Mouse (Mus musculus): ENCODE measurements around the gene Rsph14. TPM values are rescaled to one million over a fixed set of nuclear protein-coding genes. Genes with fewer than 3 reads are reported as not detected.

Gene Rsph14
- polyA plus RNA-seq, 1 experiment from 2014 or later = not detected

DNA sequence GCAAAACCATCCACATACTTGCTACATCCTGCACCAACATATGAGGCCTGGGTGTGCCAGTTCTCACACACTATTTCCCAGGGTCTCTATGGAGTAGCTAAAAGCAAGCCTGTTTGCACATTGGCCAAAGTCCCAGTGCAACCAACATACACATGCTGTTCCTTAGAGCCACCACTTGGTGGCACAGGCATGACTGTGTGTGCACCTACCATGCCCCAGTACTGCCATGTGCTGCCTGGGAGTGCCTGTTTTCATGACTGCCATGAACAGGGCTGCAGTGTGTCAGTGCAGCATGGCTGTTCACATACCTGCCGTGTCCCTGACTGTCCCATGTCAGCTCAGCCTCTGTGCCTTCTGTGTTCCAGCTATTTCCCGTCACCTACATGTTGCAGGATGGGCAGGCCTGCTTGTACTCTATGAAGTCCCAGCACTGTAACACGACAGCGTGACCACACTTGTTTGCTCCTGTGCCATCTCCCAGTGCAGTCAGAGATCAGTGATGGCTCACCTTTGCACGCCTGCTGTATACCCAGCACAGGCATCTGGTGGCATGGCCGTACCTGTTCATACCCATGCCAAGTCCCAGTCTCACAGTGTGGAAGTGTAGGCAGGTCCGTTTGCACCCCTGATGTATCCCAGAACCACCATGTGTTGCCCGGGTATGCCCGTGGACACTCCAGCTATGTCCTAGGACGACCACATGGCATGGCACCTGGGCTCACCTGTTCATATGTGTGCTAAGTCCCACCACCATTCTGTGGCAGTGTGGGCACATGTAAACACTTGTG lies 95.2 kb downstream of the Rsph14 start:
- Histone ChIP-seq H3K36me3 (no peaks in the 10 kb centered on the region), H3K27ac (replicated peaks) (no peak overlapping the region), H3K27me3 (ENCODE audit: low read depth, poor library complexity, severe bottlenecking) (no peaks in the 10 kb centered on the region), H3K4me3 (no peak overlapping the region), H3K4me1 (no peaks in the 10 kb centered on the region), H3K9me3 (replicated peaks) (no peaks in the 10 kb centered on the region)
- 81% methylated on average over 10 of the region's 10 CpGs for WGBS
- DNase-seq (ENCODE audit: low spot score) = peak; percentile 28

DNA sequence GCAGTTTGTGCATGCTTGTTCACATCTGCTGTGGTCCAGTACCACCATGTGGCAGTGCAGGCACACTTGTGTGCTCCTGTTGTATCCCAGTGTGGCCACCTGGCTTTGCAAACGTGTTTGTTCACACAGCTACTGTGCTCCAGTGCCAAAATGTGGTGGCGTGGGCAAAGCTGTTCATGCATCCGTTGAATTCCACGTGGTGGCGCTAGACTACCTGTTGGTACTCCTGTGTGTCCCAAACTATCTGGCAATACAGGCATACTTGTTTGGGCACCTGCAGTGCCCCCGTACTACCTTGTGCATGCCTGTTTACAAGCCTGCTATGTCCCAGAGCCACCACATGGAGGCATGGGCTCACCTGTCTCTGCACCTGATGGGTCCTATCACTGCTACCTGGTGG lies 97.4 kb downstream of the Rsph14 start:
- DNase-seq (ENCODE audit: low spot score) = no peak
- 27% methylated on average over 6 of the region's 6 CpGs for WGBS

DNA sequence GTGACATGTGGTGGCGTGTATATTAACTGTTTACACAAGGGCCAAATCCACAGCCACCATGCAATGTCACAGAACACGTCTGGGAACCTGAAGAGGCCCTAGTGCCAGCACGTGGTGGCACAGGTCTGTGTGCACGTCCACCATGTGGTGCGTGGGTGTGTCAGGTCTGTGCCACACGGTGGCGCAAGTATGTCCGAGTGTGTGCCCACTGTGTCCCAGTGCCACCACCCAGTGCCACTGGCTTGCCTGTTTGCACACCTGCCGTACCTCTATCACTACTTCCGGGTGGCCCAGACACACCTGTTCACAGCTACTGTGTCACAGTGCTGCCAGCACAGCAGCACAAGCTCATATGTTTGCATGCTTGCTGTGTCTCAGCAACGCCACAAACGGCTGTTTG lies 97.9 kb downstream of the Rsph14 start:
- Histone ChIP-seq H3K27me3 (ENCODE audit: low read depth, poor library complexity, severe bottlenecking) (no peaks in the 10 kb centered on the region), H3K36me3 (no peaks in the 10 kb centered on the region), H3K4me3 (no peak overlapping the region), H3K27ac (replicated peaks) (no peak overlapping the region), H3K9me3 (replicated peaks) (no peaks in the 10 kb centered on the region), H3K4me1 (no peaks in the 10 kb centered on the region)
- WGBS = 85% methylated on average over 12 of the region's 12 CpGs
- DNase-seq (ENCODE audit: low spot score) = no peak

More for the DNA sequence above, 97.4 kb downstream of the Rsph14 start:
- H3K4me1 ChIP-seq = no peaks in the 10 kb centered on the region
- H3K9me3 ChIP-seq (replicated peaks) = no peaks in the 10 kb centered on the region
- no peak overlapping the region for H3K4me3 ChIP-seq
- H3K27me3 ChIP-seq (ENCODE audit: low read depth, poor library complexity, severe bottlenecking) = no peaks in the 10 kb centered on the region
- no peaks in the 10 kb centered on the region for H3K36me3 ChIP-seq
- no peak overlapping the region for H3K27ac ChIP-seq (replicated peaks)

DNA sequence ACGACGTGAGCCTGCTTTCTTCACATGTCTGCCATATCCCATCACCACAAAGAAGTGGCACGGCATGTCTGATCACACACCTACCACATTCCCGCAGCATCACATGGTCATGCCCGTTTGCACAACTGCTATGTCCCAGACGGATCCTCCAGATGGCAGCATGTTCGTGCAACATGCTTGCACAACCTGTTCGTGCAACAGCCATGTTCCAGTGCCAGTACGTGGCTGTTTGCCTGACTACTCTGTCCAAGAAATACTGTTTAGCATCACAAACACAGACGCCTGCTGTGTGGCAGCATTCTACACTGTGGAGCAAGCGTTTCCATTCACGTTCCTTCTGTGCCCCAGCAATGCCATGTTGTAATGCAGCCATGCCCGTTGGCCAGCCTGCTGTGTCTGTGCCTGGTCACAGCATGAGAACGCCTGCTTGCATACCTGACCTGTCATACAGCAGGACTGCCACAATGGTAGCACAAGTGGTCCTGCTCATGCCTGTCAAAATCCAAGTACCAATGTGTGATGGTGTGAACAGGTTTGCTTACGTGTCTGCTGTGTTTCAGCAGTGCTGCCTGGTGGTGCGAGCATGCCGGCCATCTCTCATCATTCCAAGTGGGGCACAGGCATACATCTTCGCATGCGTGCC lies 98.7 kb downstream of the Rsph14 start:
- Histone ChIP-seq H3K27me3 (ENCODE audit: low read depth, poor library complexity, severe bottlenecking) (no peaks in the 10 kb centered on the region), H3K27ac (replicated peaks) (no peak overlapping the region), H3K4me1 (no peaks in the 10 kb centered on the region), H3K36me3 (no peaks in the 10 kb centered on the region), H3K4me3 (no peak overlapping the region), H3K9me3 (replicated peaks) (no peaks in the 10 kb centered on the region)
- WGBS = 89% methylated on average over 19 of the region's 19 CpGs
- DNase-seq (ENCODE audit: low spot score) = peak; percentile 10

DNA sequence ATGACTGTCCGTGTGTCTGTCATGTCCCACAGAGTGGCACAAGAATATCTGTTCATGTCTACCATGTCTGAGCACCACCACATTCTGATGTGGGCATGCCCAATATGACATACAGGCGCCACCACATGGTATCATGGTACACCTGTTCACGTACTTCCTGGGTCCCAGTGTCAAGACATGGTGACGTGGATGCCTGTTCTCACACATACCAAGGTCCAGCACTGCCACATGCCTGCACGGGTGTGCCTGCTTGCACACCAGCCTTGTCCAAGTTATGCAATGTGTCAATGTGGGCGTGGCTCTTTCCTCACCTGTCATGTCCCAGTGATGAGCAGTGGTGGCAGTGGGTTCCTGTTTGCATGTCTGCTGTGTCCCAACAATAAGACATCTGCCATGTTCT lies 99.9 kb downstream of the Rsph14 start:
- DNase-seq (ENCODE audit: low spot score) = no peak
- Histone ChIP-seq H3K27ac (replicated peaks) (no peak overlapping the region), H3K4me1 (no peaks in the 10 kb centered on the region), H3K4me3 (no peak overlapping the region), H3K9me3 (replicated peaks) (no peaks in the 10 kb centered on the region), H3K36me3 (no peaks in the 10 kb centered on the region), H3K27me3 (ENCODE audit: low read depth, poor library complexity, severe bottlenecking) (no peaks in the 10 kb centered on the region)
- 85% methylated on average over 6 of the region's 6 CpGs for WGBS

DNA sequence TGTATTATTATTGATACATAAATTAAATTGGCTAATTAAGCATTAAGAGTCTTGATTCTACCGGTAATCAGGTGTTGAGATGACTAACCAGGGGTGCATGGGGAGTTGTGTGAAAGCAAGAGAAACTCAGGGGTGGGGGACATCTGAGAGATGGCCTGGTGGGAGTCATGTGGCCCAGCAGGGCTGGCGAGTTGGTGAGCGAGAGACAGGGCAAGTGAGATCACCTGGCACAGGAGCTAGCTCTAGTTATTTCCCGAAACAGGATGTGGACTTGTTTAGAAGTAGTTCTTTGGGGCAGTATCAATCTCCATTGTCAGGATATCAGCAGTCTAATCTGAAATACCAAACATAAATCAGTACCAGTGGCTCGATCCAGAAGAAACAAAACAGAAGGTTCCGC lies 100.8 kb downstream of the Rsph14 start:
- WGBS = 83% methylated on average over 6 of the region's 6 CpGs
- Histone ChIP-seq H3K4me1 (no peaks in the 10 kb centered on the region), H3K27ac (replicated peaks) (no peak overlapping the region), H3K27me3 (ENCODE audit: low read depth, poor library complexity, severe bottlenecking) (no peaks in the 10 kb centered on the region), H3K9me3 (replicated peaks) (no peaks in the 10 kb centered on the region), H3K36me3 (no peaks in the 10 kb centered on the region), H3K4me3 (no peak overlapping the region)
- DNase-seq (ENCODE audit: low spot score) = no peak

DNA sequence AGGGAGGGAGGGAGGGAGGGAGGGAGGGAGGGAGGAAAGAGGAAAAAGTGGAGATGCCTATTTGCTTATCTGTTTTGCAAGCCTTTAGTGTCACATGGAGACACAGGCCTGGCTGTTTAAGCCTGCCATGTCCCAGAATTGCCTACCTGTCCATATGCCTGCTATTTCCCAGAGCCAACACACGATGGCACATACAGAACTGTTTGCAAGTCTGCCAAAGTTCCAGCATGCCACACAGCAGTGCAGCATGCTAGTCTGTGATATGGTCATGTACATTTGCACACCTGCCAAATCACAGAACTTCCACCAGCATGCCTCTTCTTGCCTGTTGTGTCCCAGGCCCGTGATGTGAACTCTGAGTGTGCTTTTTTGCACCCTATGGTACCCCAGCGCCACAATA lies 101.8 kb downstream of the Rsph14 start:
- Histone ChIP-seq H3K4me3 (no peak overlapping the region), H3K4me1 (peaks cover under 1% of the 10 kb centered on the region; the same call in 1 of the 2 replicates), H3K9me3 (replicated peaks) (no peaks in the 10 kb centered on the region), H3K27me3 (ENCODE audit: low read depth, poor library complexity, severe bottlenecking) (no peaks in the 10 kb centered on the region), H3K27ac (replicated peaks) (no peak overlapping the region), H3K36me3 (no peaks in the 10 kb centered on the region)
- no peak for DNase-seq (ENCODE audit: low spot score)
- WGBS = 85% methylated on average over 3 of the region's 3 CpGs

DNA sequence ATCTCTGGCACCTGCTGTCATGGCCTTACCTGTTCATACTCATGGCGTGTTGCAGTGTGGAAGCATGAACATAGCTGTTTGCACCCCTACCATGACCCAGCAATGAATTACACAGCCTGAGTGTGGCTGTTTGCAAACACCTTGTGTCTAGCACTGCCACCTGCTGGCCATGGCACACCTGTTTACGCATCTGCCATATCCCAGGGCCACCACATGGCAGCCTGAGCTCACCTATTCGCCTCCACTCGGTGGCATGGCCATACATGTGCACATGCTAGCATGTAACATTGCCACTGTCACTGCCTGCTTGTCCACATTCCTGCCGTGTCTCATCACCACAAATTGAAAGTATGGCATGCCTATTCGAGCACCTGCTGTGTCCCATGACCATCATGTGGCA lies 102.8 kb downstream of the Rsph14 start:
- WGBS = 78% methylated on average over 6 of the region's 6 CpGs
- H3K36me3 ChIP-seq = no peaks in the 10 kb centered on the region
- DNase-seq (ENCODE audit: low spot score) = no peak
- H3K4me3 ChIP-seq = no peak overlapping the region
- H3K4me1 ChIP-seq = peaks cover 6% of the 10 kb centered on the region
- H3K9me3 ChIP-seq (replicated peaks) = no peaks in the 10 kb centered on the region
- H3K27ac ChIP-seq (replicated peaks) = no peak overlapping the region
- H3K27me3 ChIP-seq (ENCODE audit: low read depth, poor library complexity, severe bottlenecking) = no peaks in the 10 kb centered on the region

DNA sequence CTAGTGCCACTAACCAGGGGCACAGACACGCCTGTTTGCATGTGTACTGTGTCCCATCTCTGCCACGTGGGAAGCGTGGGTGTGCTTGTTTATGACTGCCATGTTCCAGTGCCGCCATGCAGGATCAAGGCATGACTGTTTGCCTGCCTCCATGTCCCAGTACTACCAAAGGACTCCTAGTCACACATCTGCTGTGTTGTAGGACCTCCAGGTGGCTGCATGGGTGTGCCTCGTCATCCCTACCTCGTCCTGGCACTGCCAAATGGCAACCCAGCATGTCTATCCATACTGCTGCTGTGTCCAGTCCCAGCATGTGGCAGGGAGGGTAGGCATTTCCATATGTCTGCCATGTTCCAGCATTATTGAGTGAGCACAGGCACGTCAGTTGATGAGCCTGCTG lies 104.1 kb downstream of the Rsph14 start:
- H3K4me3 ChIP-seq = no peak overlapping the region
- no peaks in the 10 kb centered on the region for H3K9me3 ChIP-seq (replicated peaks)
- H3K4me1 ChIP-seq = peaks cover 6% of the 10 kb centered on the region
- H3K36me3 ChIP-seq = no peaks in the 10 kb centered on the region
- H3K27me3 ChIP-seq (ENCODE audit: low read depth, poor library complexity, severe bottlenecking) = no peaks in the 10 kb centered on the region
- WGBS = 87% methylated on average over 7 of the region's 7 CpGs
- DNase-seq (ENCODE audit: low spot score) = no peak
- no peak overlapping the region for H3K27ac ChIP-seq (replicated peaks)

DNA sequence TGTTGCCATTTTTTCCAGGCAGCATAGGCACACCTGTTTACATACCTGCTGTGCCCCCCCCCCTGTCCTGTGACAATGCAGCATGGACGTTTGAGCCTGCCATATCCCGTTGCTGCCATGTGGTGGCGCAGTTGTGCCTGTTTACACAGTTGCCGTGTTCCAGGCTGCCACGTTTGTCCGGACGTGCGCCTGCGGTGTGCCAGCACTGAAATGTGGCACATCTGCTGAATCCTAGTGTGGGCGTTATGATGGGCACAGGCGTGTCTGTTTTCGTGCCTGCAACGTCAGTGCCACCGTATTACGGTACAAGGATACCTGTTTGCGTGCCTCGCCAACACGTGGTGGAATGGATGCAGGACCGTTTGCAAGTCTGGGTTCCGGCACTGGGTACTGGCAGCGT lies 107.1 kb downstream of the Rsph14 start:
- no peaks in the 10 kb centered on the region for H3K27me3 ChIP-seq (ENCODE audit: low read depth, poor library complexity, severe bottlenecking)
- peaks cover 6% of the 10 kb centered on the region for H3K4me1 ChIP-seq
- H3K4me3 ChIP-seq = peak overlapping the region; percentile 34
- DNase-seq (ENCODE audit: low spot score) = peak; percentile 45
- no peaks in the 10 kb centered on the region for H3K9me3 ChIP-seq (replicated peaks)
- 18% methylated on average over 21 of the region's 21 CpGs for WGBS
- no peaks in the 10 kb centered on the region for H3K36me3 ChIP-seq
- no peak overlapping the region for H3K27ac ChIP-seq (replicated peaks)

DNA sequence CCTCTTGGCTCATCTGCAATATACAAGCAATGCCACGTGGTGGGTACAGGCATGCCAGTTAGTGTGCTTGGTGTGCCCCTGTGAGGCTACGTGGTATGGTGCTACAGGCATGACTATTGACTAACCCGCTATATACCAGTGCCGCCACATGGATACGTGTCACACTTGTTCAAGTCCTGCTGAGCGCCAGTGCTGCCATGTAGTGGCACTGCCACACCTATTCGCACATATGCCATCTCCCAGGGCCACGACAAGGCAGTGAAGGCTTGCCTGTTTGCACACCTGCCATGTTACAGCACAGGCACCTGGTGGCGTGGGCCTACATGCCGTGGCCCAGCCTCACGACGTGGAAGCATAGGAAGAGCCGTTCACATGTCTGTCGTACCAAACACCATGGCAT lies 108.1 kb downstream of the Rsph14 start:
- DNase-seq (ENCODE audit: low spot score) = no peak
- Histone ChIP-seq H3K27me3 (ENCODE audit: low read depth, poor library complexity, severe bottlenecking) (no peaks in the 10 kb centered on the region), H3K36me3 (no peaks in the 10 kb centered on the region), H3K4me1 (peaks cover 6% of the 10 kb centered on the region), H3K27ac (replicated peaks) (no peak overlapping the region), H3K9me3 (replicated peaks) (no peaks in the 10 kb centered on the region), H3K4me3 (no peak overlapping the region)
- 92% methylated on average over 14 of the region's 14 CpGs for WGBS

DNA sequence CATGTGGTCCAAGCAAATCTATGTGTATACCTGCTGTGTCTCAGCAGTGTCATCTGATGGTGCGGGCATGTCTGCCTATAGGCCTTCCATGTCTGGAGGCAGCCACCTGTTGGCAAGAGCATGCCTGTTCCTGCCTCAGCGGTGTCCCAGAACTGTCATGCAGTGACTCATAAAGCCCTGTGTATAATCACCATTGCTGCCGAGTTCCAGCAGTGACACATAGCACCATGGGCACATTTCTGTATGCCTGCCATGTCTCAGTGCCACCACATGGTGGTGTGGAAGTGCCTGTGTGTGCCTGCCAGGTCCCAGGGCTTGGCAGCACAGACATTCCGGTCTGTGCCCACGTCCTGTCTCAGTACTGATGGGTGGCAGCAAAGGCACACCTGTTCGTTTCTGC lies 109.6 kb downstream of the Rsph14 start:
- 77% methylated on average over 6 of the region's 6 CpGs for WGBS
- H3K9me3 ChIP-seq (replicated peaks) = no peaks in the 10 kb centered on the region
- no peak overlapping the region for H3K4me3 ChIP-seq
- H3K4me1 ChIP-seq = peaks cover 6% of the 10 kb centered on the region
- H3K27ac ChIP-seq (replicated peaks) = no peak overlapping the region
- H3K27me3 ChIP-seq (ENCODE audit: low read depth, poor library complexity, severe bottlenecking) = no peaks in the 10 kb centered on the region
- H3K36me3 ChIP-seq = no peaks in the 10 kb centered on the region
- DNase-seq (ENCODE audit: low spot score) = no peak

DNA sequence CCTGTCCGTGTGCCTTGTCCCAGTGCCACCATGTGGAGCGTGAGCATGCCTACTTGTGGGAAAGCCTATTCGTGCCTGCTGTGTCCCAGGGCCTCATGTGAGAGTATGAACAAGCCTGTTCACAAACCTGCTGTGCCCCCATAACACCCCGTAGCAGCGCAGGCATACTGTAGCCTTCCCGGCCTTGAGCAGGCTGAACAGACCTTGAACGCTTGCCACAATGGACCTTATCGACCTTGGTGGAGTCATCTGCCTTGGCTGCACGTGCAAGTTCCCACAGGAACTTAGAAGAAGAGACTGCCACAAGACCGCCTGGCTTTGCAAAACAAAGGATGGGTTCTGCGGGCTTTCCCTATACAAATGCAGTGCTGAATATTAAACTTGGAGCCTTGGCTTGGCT lies 110.8 kb downstream of the Rsph14 start:
- Histone ChIP-seq H3K4me3 (no peak overlapping the region), H3K9me3 (replicated peaks) (no peaks in the 10 kb centered on the region), H3K27me3 (ENCODE audit: low read depth, poor library complexity, severe bottlenecking) (no peaks in the 10 kb centered on the region), H3K36me3 (no peaks in the 10 kb centered on the region), H3K4me1 (peaks cover 6% of the 10 kb centered on the region), H3K27ac (replicated peaks) (no peak overlapping the region)
- DNase-seq (ENCODE audit: low spot score) = no peak
- WGBS = 89% methylated on average over 11 of the region's 11 CpGs
